Mouse (Mus musculus) layer of hippocampus, adult 18-20 months (tissue): ENCODE data around the gene Klk1b3. TPM values are rescaled to one million over a fixed set of nuclear protein-coding genes. Genes with fewer than 3 reads are reported as not detected.
"Not testable (repeated sequence)": the region's sequence is repeated elsewhere in the genome, so short reads cannot be mapped to it uniquely, and the experiment has no call there.

ENCODE experiments used
- DNase-seq, 2 experiments: peaks; one replicate each; pipeline ENCODE4 v3.0.0; 2022; ENCODE audit warnings: low spot score in 2 of 2
- long read RNA-seq: library from polyadenylated mRNA; stranded (forward); transcript quantifications from one replicate; pipeline ENCODE4 v2.0.0, GENCODE M21; 2021
- total RNA-seq, 2 experiments: library from RNA; stranded (reverse); gene quantifications; 2 replicates each; pipeline ENCODE4 v1.2.3; 2021

The Klk1b3 gene
- total RNA-seq = not detected
- long read RNA-seq = 0 reads

DNA sequence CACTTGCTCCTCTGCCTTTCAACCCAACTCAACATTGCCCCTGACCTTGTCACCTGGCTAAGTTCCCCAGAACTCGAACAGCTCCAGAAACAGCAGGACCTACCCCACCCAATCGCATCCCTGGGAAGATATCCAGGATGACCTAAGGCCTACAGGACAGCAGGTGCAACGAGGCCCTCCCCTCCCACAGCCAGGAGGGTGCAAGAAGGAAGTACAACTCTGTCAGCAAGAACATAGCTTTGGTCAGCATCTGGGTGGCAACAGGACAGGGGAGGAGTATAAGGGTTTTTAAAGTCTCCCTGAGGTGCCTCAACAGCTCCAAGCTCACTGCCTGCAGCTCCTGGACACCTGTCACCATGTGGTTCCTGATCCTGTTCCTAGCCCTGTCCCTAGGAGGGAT is at the start of gene Klk1b3:
TSS of gene Klk1b3 (plus strand) at position 301 of the 400 bp plus-strand sequence.
- no peak for DNase-seq

DNA sequence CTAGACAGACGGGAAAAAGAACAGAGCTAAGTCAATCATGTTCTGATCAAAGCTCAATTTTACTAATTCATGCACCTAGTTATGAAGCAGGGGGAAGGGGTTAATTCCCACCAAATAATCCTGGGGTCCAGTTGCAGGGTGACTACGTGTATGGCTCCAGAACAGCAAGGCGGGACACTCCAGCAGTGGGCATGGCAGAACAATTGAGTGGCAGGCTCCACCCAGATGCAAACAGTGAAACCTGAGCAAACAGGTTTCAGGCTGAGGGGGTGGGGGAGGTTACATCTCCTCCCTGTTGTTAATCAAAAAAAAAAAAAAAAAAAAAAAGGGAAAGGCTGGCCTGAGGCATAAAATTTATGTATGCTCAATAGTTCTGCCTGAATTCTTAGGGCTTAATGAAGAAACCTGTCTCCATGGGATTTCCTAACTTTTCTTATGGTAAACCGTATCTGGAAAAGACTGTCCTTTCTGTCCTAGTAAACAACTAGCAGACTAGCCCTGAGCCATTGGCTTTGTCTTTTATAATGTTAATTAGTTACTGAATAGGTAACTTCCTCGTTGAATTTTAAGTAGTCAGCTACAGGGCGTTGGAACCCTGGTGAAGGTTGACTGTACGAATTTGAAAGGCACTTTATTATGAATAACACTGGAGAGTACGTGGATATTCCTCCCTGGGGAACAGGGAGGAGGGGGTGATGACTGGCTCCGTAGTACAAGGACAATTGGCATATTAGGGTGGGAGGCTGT is 18.5 kb upstream of the Klk1b3 start:
- no peak for DNase-seq

DNA sequence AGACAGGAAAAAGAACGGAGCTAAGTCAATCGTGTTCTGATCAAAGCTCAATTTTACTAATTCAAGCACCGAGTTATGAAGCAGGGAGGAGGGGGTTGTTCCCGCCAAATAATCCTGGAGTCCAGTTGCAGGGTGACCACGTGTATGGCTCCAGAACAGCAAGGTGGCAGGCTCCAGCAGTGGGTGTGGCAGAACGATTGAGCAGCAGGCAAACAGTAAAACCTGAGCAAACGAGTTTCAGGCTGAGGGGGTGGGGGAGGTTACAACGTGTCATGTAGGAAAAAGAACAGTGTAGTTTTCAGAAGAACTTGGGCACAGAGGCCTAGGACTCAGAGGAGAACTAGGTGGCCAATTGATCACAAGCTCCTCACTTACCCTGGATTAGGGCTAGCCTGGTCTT is 11.5 kb upstream of the Klk1b3 start:
- DNase-seq = not testable (repeated sequence)

DNA sequence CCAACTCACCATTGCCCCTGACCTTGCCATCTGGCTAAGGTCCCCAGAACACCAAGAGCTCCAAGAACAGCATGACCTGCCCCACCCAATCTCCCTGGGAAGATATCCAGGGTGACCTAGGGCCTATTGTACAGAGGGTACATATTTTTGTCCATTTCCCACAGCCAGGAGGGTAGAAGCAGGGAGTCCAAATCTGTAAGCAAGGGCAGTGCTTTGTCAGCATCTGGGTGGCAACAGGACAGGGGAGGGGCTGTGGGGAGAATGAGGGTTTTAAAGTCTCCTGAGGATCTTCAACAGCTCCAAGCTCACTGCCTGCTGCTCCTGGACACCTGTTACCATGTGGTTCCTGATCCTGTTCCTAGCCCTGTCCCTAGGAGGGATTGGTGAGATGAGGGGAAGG is 10.1 kb upstream of the Klk1b3 start, which contains the start of gene Klk1b24:
TSS of gene Klk1b24 (plus strand) at position 301 of the 400 bp plus-strand sequence.
- not testable (repeated sequence) for DNase-seq

DNA sequence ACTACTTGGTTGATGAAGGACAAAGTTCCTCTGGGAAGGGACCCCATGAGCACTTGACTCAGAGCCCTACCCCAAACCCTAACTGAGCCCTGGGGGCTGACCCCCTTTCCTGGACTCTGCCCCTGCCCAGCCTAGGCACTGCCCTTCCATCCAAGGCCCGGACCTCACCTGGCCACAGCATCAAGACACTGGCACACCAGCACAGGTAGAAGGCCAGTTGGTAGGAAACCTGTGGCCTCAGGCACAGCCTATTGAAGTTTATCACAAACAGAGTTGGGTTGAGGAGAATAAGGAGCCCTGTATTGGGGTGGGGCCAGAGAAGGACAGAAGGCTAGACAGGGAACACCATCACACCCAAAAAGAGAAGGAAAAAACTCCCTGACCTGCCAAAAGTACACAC is 4.5 kb upstream of the Klk1b3 start:
- not testable (repeated sequence) for DNase-seq

DNA sequence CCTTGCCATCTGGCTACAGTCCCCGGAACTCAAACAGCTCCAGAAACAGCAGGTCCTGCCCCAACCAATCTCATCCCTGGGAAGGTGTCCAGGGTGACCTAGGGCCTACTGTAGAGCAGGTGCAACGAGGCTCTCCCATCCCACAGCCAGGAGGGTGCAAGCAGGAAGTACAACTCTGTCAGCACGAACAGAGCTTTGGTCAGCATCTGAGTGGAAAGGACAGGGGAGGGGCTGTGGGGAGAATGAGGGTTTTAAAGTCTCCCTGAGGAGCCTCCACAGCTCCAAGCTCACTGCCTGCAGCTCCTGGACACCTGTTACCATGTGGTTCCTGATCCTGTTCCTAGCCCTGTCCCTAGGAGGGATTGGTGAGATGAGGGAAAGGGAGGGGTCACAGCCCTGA is 9.1 kb downstream of the Klk1b3 start, which contains the start of gene Klk1b4:
TSS of gene Klk1b4 (plus strand) at position 301 of the 400 bp plus-strand sequence.
- not testable (repeated sequence) for DNase-seq

DNA sequence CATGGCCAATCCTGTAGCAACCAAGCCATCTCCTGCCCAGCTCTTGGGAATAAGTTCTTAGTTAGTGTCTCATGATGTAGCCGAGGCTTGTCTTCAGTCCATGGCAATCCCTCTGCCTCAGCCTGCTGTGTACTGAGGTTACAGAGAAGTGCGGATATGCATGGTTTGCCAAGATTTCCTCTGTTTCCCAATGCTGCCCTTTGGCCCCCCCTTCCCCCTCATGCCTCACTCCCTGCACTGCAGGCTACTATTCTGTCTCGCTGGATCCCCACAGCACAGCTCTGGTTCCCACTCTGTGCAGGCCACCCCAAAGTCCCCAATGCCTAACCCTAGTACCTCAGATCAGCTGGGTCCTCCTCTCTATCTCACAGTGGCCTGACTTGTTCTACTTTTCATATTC is 10.3 kb downstream of the Klk1b3 start:
- no peak for DNase-seq

DNA sequence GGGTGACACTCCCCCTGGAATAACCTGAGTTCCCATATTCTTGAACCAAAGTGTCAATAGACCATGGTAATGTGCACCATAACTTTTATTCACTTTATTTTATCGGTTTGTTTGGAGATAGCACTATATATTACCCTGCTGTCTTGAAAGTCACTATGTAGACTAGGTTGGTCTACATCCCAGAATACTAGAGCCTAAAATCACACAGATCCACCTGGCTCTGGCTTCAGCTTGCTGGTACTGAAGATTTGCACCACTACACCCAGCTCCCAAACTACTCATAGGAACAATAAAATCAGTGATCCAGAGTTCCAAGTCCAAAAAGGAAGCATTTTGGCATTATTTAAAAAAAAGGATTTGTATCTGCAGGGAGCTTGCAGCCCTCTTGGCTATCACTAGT is 17.7 kb downstream of the Klk1b3 start, which contains the start of gene Klk1b5:
TSS of gene Klk1b5 (plus strand) at position 301 of the 400 bp plus-strand sequence.
- no peak for DNase-seq

DNA sequence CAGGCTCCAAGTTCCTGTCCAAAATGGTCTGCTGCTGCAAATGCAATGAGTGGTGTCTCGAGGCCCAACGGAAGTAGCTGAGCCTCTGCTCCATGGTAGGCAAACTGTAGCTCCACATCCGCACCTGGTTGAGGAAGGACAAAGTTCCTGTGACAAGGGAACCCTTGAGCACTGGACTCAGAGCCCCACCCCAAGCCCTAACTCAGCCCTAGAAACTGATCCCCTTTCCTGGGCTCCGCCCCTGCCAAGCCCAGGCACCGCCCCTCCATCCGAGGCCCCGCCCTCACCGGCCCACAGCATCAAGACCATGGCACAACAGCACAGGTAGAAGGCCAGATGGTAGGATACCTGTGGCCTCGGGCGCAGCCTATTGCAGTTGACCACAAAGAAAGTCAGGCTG is 23.6 kb downstream of the Klk1b3 start:
- not testable (repeated sequence) for DNase-seq

DNA sequence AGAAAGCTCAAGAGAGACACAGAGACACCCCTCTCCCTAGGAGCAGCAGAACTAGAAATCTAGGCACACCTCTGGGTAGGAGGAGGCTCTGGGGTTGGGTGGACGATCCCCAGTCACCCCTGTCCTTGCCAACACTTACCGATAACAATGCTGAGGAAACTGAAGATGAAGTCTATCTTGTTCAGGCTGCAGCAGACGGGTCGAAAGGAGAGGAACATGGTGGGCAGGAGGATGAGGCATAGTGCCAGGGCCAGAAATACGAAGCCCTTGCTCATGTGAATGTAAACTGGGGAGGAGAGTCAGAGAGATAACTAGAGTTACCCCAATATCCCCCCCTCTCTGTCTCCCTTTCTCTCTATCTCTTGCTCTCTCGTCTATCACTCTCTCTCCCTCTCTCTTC is 24.3 kb downstream of the Klk1b3 start:
- not testable (repeated sequence) for DNase-seq

DNA sequence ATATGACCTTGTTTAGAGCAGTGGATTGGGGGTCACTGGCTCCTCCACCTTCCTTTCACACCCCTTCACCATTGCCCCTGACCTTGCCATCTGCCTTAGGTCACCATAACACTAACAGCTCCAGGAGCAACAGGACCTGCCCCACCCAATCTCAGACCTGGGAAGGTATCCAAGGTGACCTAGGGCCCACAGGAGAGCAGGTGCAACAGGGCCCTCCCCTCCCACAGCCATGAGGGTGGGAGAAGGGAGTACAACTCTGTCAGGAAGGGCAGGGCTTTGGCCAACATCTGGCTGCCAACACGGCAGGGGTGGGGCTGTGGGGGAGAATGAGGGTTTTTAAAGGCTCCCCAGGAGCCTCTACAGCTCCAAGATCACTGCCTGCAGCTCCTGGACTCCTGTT is 27.1 kb downstream of the Klk1b3 start, which contains the start of gene Klk1:
TSS of gene Klk1 (plus strand) at position 285 of the 400 bp plus-strand sequence.
- no peak for DNase-seq

DNA sequence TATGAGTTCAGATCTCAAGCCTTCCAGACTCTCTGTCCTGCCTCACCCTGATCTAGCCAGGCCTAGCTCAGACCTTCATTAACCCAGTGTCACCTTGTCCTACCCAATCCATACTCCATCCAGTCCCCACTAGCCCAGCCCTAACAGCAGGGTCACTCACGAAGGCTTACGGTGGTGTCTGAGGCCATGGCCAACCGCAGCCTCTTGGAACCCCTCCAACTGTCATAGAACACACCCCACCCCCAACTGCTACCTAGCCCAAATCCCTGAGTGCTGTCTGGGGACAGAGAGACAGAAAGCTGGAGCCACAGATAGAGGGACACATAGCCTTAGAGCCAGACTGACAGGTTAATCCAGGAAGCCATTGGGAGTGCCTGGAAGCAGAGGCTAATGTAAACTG is 37.9 kb downstream of the Klk1b3 start, which contains the start of gene Gm36864:
TSS of gene Gm36864 (plus strand) at position 269 of the 400 bp plus-strand sequence.
- DNase-seq = no peak

DNA sequence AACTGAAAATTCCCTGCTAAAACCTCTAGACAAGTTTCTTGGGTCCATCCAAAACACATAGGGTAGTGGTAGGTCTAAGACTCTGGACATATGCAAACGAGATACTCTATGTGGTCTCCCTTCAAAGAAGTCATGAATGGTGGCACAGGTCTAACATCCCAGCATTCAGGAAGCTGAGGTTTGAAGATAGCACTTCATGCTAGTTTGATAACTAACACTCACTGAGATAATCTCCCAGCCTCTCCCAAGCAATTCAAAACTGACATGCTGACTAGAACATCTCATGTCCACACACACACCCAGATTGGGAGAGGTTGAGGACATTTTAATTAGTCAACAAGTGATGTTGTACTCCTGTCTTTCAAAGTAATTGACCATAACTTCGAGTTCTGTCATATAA is 41.9 kb downstream of the Klk1b3 start:
- DNase-seq = no peak

DNA sequence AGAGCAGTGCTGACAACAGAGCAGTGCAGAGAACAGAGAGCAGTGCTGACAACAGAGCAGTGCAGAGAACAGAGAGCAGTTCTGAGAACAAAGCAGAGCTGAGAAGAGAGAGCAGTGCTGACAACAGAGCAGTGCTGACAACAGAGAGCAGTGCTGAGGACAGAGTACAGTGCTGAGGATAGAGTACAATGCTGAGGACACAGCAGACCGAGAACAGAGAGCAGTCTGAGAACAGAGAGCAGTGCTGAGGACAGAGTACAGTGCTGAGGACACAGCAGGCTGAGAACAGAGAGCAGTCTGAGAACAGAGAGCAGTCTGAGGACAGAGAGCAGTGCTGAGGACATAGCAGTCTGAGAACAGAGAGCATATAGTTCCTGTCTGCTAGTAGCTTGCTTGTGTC is 42.7 kb downstream of the Klk1b3 start:
- DNase-seq = no peak

DNA sequence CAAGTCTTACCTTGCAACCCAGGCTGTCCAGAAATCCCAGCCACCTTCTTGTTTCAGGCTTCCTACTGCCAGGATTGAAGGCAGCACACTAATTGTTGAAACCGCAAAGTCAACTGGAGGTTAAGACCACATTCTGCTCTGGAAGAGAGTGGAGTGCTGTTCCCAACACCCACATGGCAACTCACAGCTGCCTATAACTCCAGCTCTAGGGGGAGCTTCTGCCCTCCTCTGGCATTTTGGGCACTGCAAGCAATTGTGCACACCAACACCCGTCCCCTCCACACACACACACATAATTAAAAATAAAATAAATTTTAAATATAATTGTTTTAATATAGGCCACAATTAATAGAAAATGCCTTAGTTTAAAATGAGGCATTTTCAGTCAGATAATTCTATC is 43.2 kb downstream of the Klk1b3 start:
- no peak for DNase-seq

DNA sequence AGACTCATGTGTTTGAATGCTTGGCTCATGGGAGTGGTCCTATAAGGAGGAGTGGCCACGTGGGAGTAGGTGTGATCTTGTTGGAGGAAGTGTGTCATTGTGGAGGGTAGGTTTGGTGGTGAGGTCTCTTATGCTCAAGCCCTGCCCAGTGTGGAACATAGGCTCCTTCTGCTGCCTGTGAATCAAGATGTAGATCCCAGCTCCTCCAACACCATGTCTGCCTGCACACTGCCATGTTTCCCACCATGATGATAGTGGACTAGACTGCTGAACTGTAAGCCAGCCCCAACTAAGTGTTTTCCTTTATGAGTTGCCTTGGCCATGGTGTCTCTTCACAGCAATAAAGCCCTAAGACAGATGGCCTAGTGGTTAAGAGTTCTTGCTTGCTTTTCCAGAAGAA is 46.1 kb downstream of the Klk1b3 start:
- no peak for DNase-seq

DNA sequence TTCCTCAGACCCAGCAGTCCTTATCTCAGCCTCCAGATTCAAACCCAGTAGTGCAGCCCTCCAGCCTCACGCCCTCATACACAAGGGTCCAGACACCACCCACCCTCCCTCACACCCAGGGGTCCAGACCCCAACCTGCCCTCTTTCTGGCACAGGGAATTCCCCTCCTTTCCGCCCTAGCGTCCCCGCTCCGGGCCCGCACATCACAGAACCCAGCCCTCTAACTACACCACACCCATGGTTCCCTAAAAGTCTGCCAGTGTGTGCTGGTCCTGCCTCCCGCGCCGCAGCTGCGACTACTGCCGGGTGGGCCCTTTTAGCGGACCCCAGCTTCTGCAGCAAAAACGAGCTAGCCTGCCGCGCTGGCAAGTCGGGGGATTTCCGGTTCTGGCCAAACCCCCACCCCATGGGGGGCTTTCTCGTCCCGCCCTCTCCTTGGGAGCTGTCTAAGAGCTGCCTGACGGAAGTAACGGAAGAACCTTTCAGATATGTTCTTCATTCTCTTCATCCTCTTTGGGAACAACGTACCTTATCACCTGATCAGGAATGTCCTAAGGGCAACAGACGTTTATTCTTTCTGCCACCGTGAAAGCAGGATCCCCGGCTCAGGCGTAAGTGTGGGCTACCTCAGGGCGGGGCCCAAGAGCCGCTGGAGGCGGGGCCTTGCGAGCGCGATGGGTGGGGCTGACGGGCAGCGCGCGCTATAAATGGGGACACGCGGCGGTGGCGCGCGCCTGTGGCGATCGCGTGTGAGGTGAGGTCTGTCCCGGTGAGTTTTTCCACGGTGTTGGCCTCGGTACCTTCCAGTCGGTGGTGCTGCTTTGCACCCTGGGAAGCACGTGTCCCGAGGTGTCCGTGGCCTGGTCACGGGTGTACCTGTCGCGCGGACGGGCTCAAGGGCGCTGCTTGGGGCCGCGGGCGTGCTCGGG is 48.3 kb downstream of the Klk1b3 start, which contains the start of the genes 1700028J19Rik and 2410002F23Rik:
TSS of gene 1700028J19Rik (minus strand) at position 641 of the 929 bp plus-strand sequence.
TSS of gene 2410002F23Rik (plus strand) at position 668 of the 929 bp plus-strand sequence.
- peak; percentile 87 to 94 for DNase-seq

DNA sequence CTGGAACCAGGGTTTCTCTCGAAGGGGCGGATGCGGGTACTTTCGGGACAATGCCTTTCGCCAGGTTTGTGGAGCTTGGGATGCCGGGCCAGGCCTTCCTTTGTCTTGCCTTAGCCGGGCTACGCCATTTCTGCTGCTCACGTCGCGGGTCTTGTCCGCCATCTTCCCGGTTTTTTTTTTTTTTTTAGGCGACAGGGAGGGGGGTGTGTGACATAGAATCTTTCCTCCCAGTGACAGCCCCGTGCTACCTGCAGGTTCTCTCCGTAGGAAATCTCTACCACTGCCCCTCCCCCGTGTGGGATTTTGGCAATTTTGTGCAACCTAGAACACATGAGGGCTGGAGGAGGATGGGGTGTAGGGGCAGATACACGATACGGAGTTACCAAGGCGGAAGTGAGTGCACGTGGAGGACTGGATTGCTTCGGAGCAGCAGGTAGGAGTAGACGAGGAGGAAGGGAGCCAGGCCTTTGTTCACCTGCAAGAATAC is 49.0 kb downstream of the Klk1b3 start:
- peak in 1 of 2 experiments; percentile 48 for DNase-seq

DNA sequence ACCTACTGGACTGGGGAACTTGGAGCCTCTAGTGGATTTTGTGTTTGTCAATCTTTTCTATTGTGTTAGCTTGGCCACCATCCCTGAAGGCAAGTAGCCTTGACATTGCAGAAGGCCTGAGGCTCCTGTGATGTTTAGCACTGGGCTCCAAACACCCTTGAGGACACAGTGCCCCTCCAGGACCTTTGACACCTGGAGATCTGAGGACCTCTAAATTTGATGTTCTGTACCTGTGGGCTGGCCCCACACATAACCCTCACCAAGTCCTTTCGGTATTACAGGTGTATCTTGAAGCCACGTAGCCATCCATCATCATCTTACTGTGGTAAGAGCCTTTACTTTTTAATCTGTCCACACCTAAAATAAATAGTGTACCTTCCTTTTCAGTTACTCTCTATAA is 50.0 kb downstream of the Klk1b3 start:
- DNase-seq = no peak

DNA sequence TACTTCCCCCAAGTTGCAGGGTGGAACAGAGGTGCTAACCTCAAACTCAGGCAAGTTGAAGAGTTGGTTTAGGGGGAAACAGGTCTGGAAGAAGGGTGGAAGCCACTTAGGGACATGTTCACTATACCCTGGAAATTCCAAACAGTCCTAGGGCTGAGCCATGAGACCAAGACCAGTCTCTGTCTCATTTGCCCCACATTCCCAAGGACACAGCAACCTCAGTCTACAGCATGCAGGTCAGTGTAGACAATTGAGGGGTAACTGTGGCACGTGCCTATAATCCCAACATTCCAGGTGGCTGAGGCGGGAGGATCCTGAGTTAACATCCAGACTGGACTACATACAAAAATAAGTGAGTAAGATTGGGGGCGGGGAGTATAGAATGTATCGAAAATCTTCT is 51.3 kb downstream of the Klk1b3 start:
- no peak for DNase-seq

DNA sequence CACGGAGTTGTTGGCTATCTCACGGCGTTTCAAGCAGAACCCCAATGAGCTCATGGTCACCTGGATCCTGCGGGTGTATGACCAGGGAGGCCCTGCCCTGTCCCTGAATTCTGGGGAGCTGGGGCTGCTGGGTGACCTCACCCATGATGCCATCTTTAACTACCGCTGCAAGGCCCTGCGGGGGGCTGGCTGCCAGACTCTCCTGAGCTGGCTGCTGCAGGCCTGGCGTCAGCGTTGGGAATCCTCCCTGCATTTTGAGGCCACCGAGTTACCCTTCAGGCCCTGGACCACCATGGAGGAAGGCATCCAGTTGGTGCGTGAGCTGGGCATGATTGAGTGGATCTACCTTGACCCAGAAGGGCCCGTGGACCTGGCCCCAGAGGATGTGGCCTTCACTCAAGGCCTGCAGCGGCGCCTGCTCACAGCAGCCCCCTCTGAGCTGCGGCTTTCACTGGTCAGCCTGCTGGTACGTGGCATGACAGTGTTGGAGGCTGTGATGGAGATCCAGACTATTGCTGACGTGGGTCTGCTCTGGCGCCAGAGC is 52.8 kb downstream of the Klk1b3 start:
- DNase-seq = not testable (repeated sequence)
